Mouse (Mus musculus) brain, adult 2 months (tissue): ENCODE measurements around the gene Psmb11.

Source experiments
- DNase-seq: peaks from one replicate; pipeline ENCODE4 v3.0.0; 2011; ENCODE audit warnings: low read depth, low spot score

The Psmb11 gene

DNA sequence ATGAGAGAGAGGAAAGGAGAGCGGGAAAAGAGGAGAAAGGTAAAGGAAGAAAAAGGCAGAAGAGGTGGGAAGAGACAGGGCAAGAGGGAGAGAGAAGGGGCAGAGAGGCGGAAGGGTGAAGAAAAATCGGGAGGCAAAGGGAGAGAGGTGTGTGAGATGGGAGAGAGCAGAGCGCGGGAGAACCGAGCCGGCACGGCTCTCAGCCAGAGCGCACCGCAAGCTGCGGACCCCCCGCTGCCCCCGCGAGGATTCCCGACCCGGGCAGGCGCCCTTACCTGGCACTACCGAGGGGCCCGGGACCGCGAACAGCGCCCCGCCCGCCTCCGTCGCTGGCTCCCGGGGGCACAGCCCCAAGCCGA is 19.7 kb downstream of the Psmb11 start, which contains the start of gene Gm17606:
Gene Gm17606, plus strand, starts transcription at position 7 of the 359 bp plus-strand sequence.
- DNase-seq, result no peak

DNA sequence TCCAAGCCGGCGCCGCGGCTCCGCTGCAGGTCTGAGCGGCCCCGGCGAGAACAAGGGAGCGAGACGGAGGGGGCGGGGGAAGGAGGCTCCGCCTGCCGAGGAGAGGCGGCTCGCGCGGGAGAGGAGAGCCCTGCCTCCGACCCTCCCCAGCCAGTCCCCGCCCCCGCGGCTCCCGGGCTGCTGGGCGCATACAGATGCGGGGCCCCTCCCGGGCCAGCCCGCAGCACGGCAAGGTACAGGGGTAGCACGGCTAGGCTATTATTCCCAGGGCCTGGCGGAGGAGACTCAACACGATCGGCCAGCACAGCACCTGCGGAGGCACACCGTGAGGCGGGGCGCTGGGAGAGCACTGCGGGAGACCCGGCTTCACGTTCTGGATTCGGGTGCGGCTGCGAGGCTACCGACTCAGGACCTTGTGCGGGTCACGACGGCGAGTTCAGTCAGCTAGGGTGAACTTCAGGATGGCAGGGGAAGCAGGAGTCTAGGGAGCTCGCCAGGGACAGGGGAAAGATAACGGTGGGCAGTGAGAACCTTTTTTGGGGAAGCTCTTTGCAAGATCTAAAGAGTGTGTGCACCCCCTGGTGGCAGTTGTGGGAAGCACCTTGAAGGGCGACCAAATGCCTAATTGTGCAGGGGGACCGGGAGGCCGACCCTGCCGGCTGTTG is 20.2 kb downstream of the Psmb11 start, which contains the start of gene Cdh24:
Gene Cdh24, minus strand, starts transcription at position 60 of the 665 bp plus-strand sequence.
- DNase-seq, result peak; percentile 89

DNA sequence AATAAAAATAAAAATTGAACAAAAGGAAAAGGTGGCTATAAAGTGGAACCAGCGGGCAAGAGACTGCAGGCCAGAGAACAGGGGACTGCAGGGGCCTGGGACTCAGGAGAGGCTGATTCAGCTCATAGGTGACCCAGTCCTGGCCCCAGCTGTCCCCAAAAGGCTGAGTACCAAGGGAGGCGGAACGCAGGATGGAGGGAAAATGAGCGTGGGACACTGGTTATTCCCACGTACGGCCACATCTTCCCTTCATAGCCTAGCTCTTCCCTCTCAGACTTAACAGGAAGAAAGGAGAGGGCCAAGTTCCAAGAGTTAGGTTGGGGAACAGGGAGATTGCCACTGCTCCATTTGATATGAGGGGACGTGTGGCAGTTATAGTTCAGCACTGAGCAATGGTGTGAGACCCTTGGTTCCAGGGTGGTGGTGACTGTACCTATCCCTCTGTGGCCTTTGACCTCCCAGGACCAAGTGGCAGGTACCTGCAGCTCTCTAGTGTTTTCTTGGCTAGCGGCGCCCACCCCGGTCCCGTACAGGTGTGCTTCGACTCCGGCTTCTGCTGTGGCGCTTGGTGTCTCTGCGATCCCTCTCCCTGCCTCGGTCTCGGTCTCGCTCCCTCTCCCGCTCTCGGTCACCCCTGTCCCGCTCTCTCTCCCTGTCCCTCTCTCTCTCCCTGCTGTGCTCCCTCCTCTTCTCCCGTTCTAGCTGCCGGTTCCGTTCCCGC is 21.2 kb downstream of the Psmb11 start:
- DNase-seq, result no peak

DNA sequence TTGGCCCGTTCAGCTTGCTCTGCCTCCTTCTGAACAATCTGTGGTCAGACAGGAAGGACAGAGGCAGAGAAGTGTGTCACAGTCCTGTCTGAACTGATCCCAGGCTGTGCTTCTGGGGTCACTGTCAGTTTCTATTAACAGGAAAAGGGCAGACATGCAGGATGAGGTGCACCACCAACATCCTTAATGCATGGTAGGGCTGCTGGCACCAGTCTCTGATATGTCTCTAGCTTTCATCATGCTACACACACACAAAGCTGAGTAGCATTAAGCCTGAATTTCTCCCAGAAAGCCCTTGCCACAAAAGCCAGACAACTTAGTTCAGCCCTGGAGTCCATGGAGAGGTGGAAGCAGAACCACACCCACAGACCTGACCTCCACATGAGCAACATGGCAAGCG is 21.8 kb downstream of the Psmb11 start:
- DNase-seq, result no peak

DNA sequence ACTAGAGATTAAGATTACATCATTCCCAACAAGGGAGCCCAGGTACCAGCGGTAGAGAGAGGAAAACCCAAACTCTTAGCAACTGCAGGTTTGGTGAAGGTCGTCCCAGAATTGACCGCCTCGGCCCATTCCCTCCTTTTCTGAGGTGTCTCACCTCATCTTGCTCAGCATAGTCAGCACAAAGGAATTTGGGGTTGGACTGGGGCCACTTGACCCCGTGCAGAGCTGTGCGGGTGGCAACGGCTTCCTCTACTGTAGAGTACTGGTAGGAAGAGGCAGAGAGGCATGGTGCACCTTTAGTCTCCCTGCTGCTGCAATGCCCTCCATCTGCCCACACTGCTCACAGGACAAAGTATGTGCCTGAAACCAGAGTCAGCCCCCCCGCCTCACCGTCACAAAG is 23.1 kb downstream of the Psmb11 start:
- no peak for DNase-seq

DNA sequence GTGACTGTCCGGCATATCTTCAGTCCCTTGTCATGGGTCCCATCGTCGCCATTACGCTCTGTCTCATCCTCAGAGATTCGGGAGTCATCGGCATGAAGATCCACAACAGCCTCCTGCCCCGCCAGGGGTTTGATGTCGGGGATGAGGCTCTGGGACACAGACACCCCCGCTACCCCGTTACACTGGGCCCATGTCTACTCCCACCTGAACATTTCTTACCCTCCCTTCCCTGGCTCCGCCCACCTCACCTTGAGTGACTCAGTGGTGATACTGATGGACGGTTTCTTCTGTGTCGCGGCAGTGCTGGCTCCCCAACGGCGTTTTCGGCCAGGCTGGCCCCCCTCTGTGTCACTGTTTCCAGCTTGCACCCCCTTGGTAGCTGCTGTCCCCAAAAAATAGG is 25.2 kb downstream of the Psmb11 start:
- no peak for DNase-seq

DNA sequence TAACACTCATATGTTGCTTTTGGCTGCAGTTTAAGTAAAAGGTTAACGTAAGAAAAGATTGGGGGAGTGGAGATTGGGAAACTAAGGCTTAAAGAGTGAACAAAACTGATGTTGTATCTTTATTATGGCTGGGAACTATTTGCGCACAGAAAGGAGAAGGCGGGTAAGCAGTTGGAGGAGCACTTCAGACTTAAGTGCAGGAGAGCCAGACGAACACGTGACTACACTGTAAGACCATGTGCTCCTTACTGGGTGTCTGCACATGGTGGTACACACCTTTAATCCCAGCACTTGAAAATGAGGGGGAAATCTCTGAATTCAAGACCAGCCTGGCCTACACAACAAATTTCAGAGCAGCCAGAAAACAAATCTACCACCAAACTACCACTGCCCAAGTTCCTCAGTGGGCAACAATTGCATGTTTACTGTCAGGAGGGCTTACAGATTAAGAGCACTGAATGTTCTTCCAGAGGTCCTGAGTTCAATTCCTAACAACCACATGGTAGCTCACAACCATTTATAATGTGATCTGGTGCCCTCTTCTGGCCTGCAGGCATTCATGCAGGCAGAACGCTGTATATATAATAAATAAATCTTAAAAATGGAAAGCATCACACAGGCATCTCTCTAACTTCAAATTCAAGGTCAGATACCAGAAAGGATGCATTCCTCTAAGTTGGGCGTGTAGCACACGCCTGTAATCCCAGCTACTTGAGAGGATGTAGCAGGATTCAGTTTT is 25.8 kb downstream of the Psmb11 start:
- no peak for DNase-seq

DNA sequence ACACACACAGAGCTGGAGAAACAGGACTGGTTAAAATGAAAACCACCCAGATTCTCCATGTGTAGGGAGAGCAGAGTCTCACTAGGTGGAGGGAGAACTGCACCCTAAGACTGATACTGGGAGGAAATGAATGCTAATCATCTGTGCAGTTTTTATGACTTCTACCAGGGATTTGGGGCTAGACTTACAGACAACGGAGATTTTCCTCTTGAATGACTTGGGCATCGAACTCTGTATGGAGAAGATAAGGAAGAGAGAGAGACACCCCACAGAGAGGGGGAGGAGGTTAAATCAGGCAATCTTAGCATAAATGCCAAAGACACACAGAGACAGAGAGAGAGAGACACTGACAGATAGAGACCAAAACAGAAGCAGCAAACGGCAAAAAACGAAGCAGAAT is 26.7 kb downstream of the Psmb11 start:
- no peak for DNase-seq

DNA sequence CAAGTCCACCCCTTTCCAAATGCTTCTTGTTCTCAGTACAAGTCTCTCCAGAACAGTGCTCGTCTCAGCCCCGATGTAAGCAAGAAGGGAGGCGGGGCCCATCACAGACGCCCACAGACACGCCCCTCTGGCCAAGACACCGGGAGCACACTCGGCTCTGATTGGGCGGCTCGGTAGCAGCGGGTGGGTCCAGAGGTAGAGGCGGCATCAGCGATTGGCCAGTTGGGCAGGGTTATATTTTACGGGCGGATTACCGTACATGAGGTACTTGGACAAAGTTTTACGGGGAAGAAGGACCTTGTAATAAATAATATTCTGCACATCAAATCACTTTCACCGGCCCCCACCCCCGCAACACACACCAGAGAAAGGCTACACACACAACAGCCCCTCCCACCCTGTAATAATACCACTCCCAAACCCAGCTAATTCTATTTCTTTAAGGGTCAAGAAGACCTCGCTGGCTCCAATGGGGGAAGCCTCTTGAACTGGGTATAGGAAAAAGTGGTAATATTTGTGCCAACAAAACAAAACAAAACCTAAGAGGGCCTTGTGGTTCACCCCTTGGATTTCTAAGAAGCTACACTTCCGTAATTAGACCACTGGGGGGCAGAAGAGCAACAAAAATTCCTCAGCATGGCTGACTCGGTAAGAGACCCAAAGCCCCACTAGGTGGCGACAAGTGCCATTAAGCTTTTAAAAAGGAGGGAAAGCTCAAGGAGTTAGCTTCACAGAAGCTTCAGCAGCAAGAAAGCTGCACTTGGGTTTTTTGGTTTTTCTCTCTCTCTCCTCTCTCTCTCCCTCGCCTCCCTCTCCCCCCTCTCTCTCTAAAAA is 29.6 kb downstream of the Psmb11 start:
- DNase-seq, result peak; percentile 95

DNA sequence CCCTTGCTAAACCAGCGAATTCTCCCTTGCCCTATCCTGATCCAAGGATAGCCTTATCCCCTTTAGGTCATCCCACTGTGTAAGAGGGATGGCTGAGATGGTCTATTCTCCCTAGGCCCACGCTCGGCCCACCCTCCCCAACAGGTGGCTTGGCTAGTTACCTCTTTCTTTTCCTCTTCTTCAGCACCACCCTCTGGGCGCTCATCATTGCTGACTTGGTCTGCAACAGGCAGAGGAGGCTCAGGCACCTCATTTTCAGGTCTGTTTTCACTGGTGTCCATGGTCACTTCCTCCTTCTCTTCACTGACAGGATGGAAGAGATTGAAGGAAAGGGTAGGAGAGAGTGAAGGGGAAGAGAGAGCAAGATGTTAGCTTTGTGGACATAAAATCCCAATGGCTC is 30.3 kb downstream of the Psmb11 start:
- DNase-seq, result no peak

DNA sequence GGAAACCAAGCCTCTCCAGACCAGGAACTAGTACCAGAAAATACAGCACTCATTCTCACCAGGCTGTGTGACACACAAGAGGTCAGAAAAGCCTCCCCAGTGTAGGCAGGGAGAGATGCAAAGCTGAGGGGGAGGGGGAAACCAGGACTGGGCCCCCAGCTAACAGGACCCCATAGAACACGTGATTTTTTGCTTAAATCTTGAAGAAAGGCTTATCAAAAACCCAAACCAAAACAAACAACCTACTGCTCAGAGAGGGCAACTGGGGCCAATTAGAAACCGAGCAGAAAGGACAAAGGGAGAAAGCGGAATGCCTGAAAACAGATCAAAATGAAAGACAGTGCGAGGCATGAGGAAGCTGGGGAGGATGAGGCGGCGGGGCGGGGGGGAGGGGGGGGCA is 31.6 kb downstream of the Psmb11 start:
- DNase-seq, result no peak

DNA sequence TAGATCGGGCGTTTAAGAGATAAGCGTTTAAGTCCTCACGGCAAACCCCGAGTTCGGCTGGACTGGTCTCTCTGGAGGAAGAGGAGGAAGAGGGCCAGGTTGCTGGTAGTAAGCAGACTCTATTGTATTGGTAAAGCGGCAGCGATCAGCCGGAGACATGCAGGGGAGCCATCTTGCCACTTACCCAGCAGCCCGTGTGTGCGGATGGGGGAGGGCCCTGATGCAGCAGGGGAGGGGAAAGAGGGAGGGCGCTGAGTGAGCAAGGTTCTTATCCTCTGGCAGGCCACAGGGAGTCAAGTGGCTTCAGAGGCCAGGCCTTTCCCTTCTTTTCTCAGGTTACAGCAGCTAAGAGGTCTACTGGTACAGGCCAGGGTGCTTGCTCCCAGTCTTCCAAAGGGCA is 32.3 kb downstream of the Psmb11 start:
- DNase-seq, result peak; percentile 96

DNA sequence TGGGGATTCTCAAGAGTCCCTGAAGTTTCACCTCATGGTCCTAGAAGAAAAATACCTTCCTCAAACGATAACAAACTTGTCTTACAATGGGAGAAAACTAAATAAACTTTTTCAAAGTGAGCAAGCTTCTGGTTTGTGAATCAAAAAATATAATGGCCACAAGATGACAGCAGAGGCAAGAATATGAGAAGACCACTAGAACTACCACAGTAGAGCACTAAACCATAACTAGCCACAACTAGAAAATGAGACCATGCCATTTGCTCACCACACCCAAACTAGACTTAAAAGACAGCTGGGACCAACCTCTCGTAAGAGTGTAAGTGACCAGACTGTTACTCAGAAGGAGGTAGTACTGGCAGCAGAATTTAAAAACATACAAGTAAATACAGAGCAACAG is 38.8 kb downstream of the Psmb11 start:
- peak; percentile 49 for DNase-seq

DNA sequence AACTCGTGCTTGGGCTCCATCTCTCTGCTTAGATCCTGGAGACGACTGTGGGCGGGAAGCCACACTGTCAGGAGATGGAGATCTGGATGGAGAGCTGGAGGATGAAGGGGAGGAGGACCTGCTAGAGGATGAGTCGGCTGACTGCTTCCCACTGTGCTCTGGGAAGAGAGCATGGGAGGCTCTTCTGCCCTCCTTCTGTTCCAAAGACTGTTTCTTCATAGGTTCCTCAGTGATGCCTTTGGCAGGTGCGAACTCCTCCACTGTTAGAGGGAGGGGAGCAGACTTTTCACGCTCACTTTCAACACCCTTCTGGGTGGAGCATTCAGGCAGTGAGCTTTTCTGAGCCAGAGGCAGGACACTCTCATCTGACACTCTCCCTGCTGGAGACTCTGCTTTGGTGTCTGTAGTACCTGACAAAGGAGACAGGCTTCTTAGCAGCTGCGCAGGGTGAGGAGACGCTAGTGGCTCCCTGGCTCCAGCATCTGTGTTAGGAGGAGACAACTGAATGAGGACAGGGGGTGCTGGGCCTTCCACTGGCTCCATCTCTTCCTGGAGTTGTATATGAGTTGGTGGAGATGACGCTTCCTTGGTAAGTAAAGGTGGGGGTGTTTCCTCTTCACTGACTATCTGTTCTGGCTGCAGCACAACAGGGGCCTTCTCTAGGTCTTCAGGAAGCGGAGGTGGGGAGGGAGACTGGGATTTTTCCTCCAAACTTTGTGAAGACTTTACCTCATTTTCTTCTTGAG is 43.4 kb downstream of the Psmb11 start:
- DNase-seq, result peak; percentile 91

DNA sequence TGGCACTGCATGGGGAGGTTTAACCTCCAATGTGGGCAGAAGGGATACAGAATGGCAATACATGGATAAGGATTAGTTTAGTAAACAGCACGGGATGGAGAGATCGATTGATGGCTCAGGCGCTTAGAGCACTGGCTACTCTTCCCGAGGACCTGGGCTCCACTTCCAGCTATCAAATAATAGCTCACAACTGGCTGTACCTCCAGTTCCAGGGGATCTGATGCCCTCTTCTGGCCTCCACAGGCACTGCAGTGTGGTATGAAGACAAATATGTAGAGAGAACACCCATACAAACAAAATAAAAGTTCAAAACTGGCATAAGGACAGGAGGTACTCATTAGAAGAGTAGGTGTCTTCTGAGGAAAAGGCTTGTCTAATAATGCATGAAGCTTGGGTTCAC is 48.1 kb downstream of the Psmb11 start:
- DNase-seq, result peak; percentile 52

DNA sequence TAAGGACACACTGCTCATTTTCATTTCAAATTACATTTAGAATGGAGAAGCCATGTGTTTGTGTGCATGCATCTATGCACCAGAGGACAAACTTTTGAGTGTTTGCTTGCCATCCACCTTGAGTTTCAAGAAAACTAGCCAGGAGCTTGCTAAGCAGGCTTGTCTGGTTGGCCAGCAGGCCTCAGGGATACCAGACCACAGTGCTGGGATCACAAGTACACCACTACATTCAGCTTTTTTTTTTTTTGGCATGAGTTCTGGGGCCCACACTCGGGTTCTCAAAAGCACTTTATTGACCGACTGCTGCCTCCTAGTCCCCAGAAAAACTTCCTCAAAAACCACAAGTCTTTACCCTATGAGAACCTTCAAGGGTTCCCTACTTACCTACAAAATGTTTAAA is 53.1 kb downstream of the Psmb11 start:
- no peak for DNase-seq

DNA sequence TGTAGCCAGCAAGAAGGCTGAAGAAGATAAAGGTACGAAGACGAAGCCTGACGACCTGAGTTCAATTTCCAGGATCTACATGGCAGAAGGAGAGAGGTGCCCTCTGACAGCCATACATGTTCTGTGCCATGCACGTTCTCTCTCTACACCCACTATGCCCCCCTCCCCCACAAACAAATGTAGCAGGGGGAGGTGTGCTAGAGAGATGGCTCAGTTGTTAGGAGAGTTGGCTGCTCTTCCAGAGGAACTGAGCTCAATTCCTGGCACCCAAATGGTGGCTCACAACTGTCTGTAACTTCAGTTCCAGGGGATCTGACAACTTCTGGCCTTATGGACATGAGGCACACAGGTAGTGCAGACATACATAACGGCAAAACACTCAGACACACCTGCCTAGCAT is 55.1 kb downstream of the Psmb11 start:
- peak; percentile 32 for DNase-seq

DNA sequence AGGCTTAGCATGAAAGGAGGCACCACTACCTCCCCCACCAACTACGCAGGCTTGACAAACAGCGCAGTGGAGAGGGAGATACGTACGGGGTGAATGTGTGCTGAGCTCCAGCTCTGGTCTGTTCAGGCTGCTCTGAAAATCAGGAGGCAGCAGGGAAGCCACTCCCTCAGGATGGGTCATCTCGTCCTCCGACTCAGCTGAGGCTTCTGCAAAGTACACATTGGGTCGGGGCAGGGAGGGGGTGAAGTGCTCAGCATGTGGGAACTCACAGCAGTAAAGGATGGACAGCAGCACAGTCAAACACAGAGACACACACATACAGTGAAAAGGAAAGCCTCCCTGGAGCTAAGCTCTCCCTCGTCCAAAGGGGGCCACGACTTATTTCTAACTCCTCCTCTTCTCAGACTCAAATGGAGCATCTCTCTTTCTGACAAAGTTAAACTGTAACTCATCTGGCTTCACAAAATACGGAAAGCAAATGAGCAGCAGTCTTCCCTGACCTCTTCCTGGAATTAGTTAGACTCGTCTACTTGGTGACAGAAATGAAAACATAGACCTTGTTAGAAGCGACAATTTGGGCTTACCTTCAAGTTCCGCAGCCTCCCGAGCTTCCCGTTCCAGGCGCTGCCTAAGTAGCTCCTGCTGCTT is 57.5 kb downstream of the Psmb11 start:
- no peak for DNase-seq
